Mouse (Mus musculus) kidney, adult 2 months (tissue): Measurements from ENCODE around the gene Cercam. TPM values are rescaled to one million over a fixed set of nuclear protein-coding genes. Genes with fewer than 3 reads are reported as not detected.
"Not testable (repeated sequence)": the region's sequence is repeated elsewhere in the genome, so short reads cannot be mapped to it uniquely, and the experiment has no call there.

ENCODE experiments used
- DNase-seq: peaks from one replicate; pipeline ENCODE4 v3.0.0; 2021
- H3K27ac ChIP-seq: fragments of 200-500 bp; 2 replicates; pipeline ENCODE4 v1.5.1; 2012; ENCODE audit warnings: low read depth, low read length, control low read depth, inconsistent platforms; ENCODE audit not compliant: insufficient read depth
- H3K27me3 ChIP-seq: fragments of 200-500 bp; replicated peaks from 2 replicates; pipeline ENCODE4 v1.6.1; 2012; ENCODE audit warnings: mild to moderate bottlenecking, moderate library complexity, low read length, inconsistent platforms; ENCODE audit not compliant: control insufficient read depth, insufficient read depth
- H3K36me3 ChIP-seq: fragments of 200-500 bp; 2 replicates; pipeline ENCODE4 v1.6.1; 2012; ENCODE audit warnings: mild to moderate bottlenecking, moderate library complexity, low read length, inconsistent platforms; ENCODE audit not compliant: control insufficient read depth, insufficient read depth
- H3K4me1 ChIP-seq: fragments of 200-500 bp; 2 replicates; pipeline ENCODE4 v1.6.1; 2011; ENCODE audit warnings: low read length; ENCODE audit not compliant: control insufficient read depth, insufficient read depth
- H3K4me3 ChIP-seq: fragments of 200-500 bp; 2 replicates; pipeline ENCODE4 v1.5.1; 2011; ENCODE audit warnings: mild to moderate bottlenecking, low read depth, low read length, control low read depth; ENCODE audit not compliant: insufficient read depth
- CTCF ChIP-seq: fragments of 200-500 bp; conservative IDR thresholded peaks from 2 replicates; pipeline ENCODE4 v1.5.1; 2011; ENCODE audit warnings: low read depth, mild to moderate bottlenecking, control low read depth, low read length, moderate library complexity, mixed read lengths; ENCODE audit not compliant: insufficient read depth, insufficient read length
- POLR2A ChIP-seq: fragments of 200-500 bp; IDR thresholded peaks from one replicate; pipeline ENCODE4 v1.6.1; 2011; ENCODE audit warnings: low read depth, low read length, control low read depth
- WGBS: fragments of 180-500 bp; shearing (Covaris S2); methylation state at CpG from one replicate; pipeline ENCODE4 v1.1.7; 2018; 5-methylcytosine and 5-hydroxymethylcytosine counted together
- polyA plus RNA-seq: library from polyadenylated mRNA; depleted of rRNA; stranded (reverse); fragments of >200 nt; gene quantifications from 2 replicates; pipeline ENCODE4 v1.2.3, GENCODE M21; 2012

The Cercam gene
- polyA plus RNA-seq, 1 experiment, result 2.3 TPM

DNA sequence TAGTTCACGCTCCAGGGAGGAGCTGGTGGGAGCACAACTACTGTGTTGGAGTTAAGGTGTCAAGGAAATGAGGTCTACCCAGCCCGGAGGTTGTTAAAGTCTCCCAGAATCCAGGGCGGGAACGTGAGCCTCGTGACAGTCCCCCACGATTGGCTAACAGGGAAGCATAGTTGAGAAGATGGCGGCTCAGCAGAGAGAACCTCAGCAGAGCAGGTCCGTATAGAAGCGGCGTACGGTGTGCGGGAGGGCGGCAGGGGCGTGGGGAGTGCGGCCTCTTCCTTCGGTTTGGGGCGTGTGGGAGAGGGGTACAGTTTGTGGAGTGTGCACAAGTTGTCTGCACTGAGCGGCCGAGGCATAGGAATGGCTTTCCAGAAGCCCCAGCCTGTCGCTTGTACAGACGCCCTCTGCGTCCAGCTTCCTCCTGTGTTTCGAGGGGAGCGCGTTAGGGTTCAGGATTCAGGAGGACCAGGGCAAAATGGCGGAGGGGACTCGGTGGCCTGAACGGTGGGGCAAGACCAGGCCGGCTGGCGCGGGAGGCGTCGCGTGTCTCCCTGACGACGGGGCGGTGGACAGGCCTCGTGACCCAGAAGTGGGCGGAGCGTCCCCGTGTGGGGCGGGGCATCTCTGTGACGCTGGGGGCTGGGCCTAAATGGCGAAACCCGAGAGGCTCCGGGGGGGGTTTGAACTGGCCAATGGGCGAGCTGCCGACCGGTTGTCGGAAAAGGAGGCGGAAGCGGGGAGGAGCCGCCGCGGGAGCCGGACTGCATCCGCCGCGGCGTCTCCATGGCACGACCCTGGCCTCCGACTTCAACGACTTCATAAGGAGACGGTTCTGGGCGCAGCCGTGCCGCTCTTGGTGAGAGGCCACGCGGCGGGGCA is 20.3 kb downstream of the Cercam start, which contains the start of gene Odf2:
Gene Odf2 (plus strand): TSS at position 156 of the 879 bp plus-strand sequence.
- Histone ChIP-seq H3K36me3 (no peaks in the 10 kb centered on the region), H3K27me3 (no peaks in the 10 kb centered on the region), H3K4me1 (peaks cover 8% of the 10 kb centered on the region; the same call in 1 of the 2 replicates), H3K27ac (peak within 1 kb of the TSS; percentile 28), H3K4me3 (peak within 1 kb of the TSS; percentile 75)
- TF ChIP-seq CTCF, result no peak
- TF ChIP-seq POLR2A, result no peak
- whole genome bisulfite sequencing, result under 1% methylated on average over 70 of the region's 70 CpGs
- DNase-seq, result peak; percentile 100

DNA sequence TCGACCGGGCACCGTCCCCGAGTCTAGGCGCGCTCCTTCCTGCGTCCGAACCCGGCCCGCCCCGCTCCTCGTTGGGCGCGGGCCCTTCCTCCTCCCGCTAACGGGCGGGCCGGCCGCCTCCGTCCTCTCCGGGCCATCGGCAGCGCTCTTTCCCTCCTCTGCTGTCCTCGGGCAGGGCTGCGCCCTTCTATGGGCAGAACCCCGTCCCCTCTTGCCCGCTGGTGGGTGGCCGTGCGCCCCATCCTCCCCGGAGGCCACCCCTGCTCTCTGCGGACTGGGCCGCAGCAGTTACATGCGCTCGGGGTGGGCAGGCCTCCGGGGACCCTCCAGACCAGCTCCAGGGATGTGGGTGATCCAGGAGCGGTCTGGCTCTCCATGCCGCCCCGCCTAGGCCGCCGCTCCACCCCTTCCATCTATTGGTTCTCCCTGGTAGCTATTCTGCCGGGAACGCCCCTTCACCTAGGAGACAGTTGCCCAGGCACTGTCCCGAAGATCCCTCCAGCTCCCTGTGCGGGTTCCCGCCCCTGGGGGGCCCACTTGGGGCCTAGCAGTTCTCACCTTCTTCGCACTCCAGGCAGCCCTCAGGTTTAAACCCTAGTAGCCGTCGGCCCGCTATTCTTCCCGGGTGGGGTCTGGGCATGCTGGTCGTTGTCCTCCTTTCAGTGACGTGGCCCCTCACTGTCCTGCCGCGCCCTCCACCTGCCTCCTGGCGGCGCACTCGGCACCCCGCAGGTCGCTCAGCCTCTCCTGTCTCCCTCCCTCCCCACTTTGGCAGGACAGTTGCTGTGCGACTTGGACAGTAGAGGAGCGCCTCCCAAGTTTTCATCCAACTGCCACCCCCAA is 21.2 kb downstream of the Cercam start:
- DNase-seq, result peak; percentile 92
- Histone ChIP-seq H3K27me3 (no peaks in the 10 kb centered on the region), H3K27ac (peak overlapping the region; percentile 28), H3K36me3 (no peaks in the 10 kb centered on the region), H3K4me3 (peak overlapping the region; percentile 75), H3K4me1 (peaks cover 8% of the 10 kb centered on the region; the same call in 1 of the 2 replicates)
- under 1% methylated on average over 61 of the region's 61 CpGs for WGBS
- TF ChIP-seq POLR2A, result no peak
- no peak for TF ChIP-seq CTCF

DNA sequence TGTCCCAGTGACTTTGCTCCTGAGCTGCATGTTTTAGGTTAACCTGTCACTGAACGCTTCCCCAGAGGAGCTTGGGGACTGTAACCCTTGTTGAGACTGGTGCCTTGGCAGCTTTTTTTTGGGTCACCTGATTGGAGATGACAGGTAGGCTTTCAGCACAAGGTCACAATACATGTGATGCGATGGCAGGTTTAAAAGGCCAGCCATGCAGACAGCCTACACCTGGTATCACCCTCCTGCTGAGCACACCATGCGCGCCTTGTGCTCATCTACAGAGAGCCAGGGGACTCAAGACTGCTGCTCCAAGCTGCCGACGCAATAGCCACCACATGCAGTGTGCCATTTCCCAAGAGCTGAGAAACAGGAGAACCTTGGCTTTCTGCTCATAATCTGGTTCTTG is 22.8 kb downstream of the Cercam start:
- Histone ChIP-seq H3K27me3 (no peaks in the 10 kb centered on the region), H3K4me1 (peaks cover 8% of the 10 kb centered on the region; the same call in 1 of the 2 replicates), H3K27ac (no peak overlapping the region), H3K36me3 (no peaks in the 10 kb centered on the region; the same call in 1 of the 2 replicates), H3K4me3 (no peak overlapping the region)
- 94% methylated on average over 6 of the region's 6 CpGs for WGBS
- no peak for DNase-seq
- TF ChIP-seq POLR2A (no peak), CTCF (no peak)

DNA sequence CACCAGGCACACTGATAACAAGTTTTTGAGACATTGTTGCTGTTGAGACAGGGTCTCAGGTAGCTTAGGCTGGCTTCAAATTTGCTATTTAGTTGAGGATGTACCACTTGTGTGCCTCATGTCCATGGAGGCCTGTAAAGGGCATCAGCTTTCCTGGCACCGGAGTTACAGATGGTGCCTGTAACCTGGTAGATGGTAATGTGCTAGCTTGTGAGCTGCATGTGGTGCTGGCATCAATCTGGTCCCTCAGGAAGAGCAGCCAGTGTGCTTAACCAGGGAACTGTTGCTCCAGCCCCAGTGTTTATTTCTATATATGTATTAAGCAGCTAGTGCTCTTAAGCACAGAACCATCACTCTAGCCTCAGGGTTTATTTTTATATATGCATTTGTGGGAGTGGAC is 27.1 kb downstream of the Cercam start:
- DNase-seq, result no peak
- Histone ChIP-seq H3K27me3 (no peaks in the 10 kb centered on the region), H3K4me1 (no peaks in the 10 kb centered on the region; the same call in 1 of the 2 replicates), H3K27ac (no peak overlapping the region), H3K36me3 (peaks cover 3% of the 10 kb centered on the region; the same call in 1 of the 2 replicates), H3K4me3 (no peak overlapping the region)
- TF ChIP-seq CTCF, result no peak
- TF ChIP-seq POLR2A, result no peak
- 91% methylated on average over 1 of the region's 1 CpGs for WGBS

DNA sequence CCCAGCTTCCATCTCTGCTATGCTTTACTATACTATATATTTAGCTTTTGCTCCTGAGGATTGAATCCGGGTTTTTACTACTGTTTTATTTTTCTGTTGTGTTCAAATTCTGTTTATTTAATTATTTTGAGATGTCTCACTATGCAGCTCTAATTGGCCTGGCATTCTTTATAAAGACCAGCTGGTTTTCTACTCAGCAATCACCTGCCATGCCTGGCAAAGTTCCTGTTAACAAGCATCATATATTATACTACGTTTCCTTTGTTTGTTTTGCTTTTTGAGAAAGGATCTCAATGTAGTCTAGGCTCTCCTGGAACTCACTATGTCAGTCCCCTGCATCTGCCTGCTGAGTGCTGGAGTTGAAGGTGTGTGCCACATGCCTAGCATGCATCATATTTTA is 28.4 kb downstream of the Cercam start:
- WGBS, result 78% methylated on average over 2 of the region's 2 CpGs
- H3K4me3 ChIP-seq, result no peak overlapping the region
- H3K4me1 ChIP-seq, result no peaks in the 10 kb centered on the region
- TF ChIP-seq CTCF (no peak), POLR2A (no peak)
- no peak for DNase-seq
- peaks cover 3% of the 10 kb centered on the region; the same call in 1 of the 2 replicates for H3K36me3 ChIP-seq
- no peaks in the 10 kb centered on the region for H3K27me3 ChIP-seq
- no peak overlapping the region for H3K27ac ChIP-seq

DNA sequence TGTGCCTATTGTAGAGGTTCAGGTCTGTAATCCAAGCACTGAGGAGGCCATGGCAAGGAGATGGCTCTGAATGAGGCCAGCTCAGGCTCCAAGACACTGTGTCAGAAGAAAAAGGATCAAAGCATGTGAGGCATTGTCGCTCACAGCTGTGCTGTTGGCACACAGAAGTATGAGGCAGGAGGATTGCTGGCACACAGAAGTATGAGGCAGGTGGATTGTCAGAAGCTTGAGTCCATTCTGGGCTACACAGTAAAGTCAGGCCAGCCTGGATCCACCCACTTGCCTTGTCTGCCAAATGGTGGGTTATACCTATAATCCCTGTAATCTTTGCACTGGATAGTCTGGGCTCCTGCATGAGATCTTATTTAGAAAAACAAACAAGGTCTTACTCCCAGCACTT is 29.1 kb downstream of the Cercam start:
- DNase-seq, result no peak
- Histone ChIP-seq H3K27ac (no peak overlapping the region), H3K27me3 (no peaks in the 10 kb centered on the region), H3K36me3 (peaks cover 3% of the 10 kb centered on the region; the same call in 1 of the 2 replicates), H3K4me1 (no peaks in the 10 kb centered on the region), H3K4me3 (no peak overlapping the region)
- no peak for TF ChIP-seq POLR2A
- no peak for TF ChIP-seq CTCF
- 97% methylated on average over 1 of the region's 1 CpGs for WGBS

DNA sequence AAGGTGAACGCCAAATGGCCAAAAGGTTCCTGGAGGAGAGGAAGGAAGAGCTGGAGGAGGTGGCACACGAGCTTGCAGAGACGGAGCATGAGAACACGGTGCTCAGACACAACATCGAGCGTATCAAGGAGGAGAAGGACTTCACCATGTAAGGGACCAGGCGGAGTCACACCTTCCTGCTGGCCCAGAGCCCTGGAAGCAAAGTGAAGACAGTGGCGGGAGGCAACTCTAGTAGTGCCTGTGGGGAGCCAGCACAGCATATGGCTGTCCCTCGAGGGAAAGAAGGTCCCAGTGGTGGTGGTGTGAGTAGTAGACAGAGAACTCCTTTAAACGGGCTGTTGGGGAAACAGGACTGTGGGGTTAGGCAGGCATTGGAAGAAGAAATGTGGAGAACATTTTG is 33.2 kb downstream of the Cercam start:
- TF ChIP-seq POLR2A (no peak), CTCF (no peak)
- no peak overlapping the region for H3K27ac ChIP-seq
- DNase-seq, result no peak
- H3K27me3 ChIP-seq, result no peaks in the 10 kb centered on the region
- H3K4me3 ChIP-seq, result no peak overlapping the region
- no peaks in the 10 kb centered on the region for H3K4me1 ChIP-seq
- H3K36me3 ChIP-seq, result peaks cover 3% of the 10 kb centered on the region; the same call in 1 of the 2 replicates
- 86% methylated on average over 10 of the region's 10 CpGs for WGBS

DNA sequence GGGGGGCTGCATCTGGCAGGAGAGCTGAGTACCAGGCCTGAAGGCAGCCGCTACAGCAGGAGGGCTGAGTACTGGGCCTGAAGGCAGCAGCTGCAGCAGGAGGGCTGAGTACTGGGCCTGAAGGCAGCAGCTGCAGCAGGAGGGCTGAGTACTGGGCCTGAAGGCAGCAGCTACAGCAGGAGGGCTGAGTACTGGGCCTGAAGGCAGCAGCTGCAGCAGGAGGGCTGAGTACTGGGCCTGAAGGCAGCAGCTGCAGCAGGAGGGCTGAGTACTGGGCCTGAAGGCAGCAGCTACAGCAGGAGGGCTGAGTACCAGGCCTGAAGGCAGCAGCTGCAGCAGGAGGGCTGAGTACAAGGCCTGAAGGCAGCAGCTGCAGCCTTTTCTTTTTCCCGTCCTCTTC is 39.2 kb downstream of the Cercam start:
- H3K4me1 ChIP-seq, H3K27ac ChIP-seq, H3K4me3 ChIP-seq, DNase-seq, H3K36me3 ChIP-seq, H3K27me3 ChIP-seq: not testable (repeated sequence)
- 81% methylated on average over 2 of the region's 2 CpGs for WGBS
